Mouse (Mus musculus): ENCODE measurements around the gene Pidd1.

- TF ChIP-seq GATA1 (IDR thresholded peaks at IDR 0.05; ENCODE audit: borderline replicate concordance, low read length) (no peak), FLI1 (IDR thresholded peaks at IDR 0.05; ENCODE audit: low read length) (no peak)
Observed at GRCm38 (mm10) chr7:141405466-141405865, 38.4 kb downstream of the Pidd1 start.
